Mouse (Mus musculus) urinary bladder, adult 18-20 months (tissue): ENCODE measurements around the gene Magi1.
A peak's percentile ranks its signal among the peaks of the same experiment; 100 is the strongest.

Experiments used
- DNase-seq, 2 experiments: peaks; one replicate each; pipeline ENCODE4 v3.0.0; 2022; ENCODE audit warnings: low spot score in 2 of 2, mixed read lengths in 2 of 2

Gene Magi1

GRCm38 (mm10) chr6:94283318-94284061, at the start of gene Magi1:
TSS of gene Magi1 (minus strand) at chr6:94283917.
- DNase-seq = peak; percentile 87 to 93

GRCm38 (mm10) chr6:94327143-94327542, 43.4 kb upstream of the Magi1 start:
- DNase-seq = no peak

- no peak for DNase-seq
Observed at GRCm38 (mm10) chr6:94316886-94317285, 33.2 kb upstream of the Magi1 start.

GRCm38 (mm10) chr6:94312285-94312684, 28.6 kb upstream of the Magi1 start:
- no peak for DNase-seq

GRCm38 (mm10) chr6:94308498-94308897, 24.8 kb upstream of the Magi1 start:
- DNase-seq = no peak

GRCm38 (mm10) chr6:94303512-94303911, 19.8 kb upstream of the Magi1 start:
- DNase-seq = no peak

- DNase-seq = no peak
Observed at GRCm38 (mm10) chr6:94301804-94302203, 18.1 kb upstream of the Magi1 start.

- no peak for DNase-seq
Observed at GRCm38 (mm10) chr6:94300562-94300961, 16.8 kb upstream of the Magi1 start.

- no peak for DNase-seq
Observed at GRCm38 (mm10) chr6:94287387-94287786, 3.7 kb upstream of the Magi1 start.

- DNase-seq = no peak
Observed at GRCm38 (mm10) chr6:94286555-94286954, 2.8 kb upstream of the Magi1 start.

- DNase-seq = peak; percentile 12 to 55
Observed at GRCm38 (mm10) chr6:94284089-94284825, 540 bp upstream of the Magi1 start.

- DNase-seq = peak in 1 of 2 experiments; percentile 38
Observed at GRCm38 (mm10) chr6:94282301-94283241, 1.1 kb downstream of the Magi1 start.

- peak in 1 of 2 experiments; percentile 25 for DNase-seq
Observed at GRCm38 (mm10) chr6:94281606-94282280, 2.0 kb downstream of the Magi1 start.

- no peak for DNase-seq
Observed at GRCm38 (mm10) chr6:94273941-94274340, 9.8 kb downstream of the Magi1 start.

GRCm38 (mm10) chr6:94270001-94270400, 13.7 kb downstream of the Magi1 start:
- DNase-seq = no peak

- DNase-seq = no peak
Observed at GRCm38 (mm10) chr6:94269174-94269573, 14.5 kb downstream of the Magi1 start.

- no peak for DNase-seq
Observed at GRCm38 (mm10) chr6:94265244-94265935, 18.3 kb downstream of the Magi1 start.

- no peak for DNase-seq
Observed at GRCm38 (mm10) chr6:94264183-94264941, 19.4 kb downstream of the Magi1 start.

- DNase-seq = no peak
Observed at GRCm38 (mm10) chr6:94260831-94261230, 22.9 kb downstream of the Magi1 start.

GRCm38 (mm10) chr6:94259981-94260380, 23.7 kb downstream of the Magi1 start:
- no peak for DNase-seq
